Mouse (Mus musculus) ovary, postnatal 10 days (tissue): ENCODE measurements around the gene Cox20.
"Not testable (repeated sequence)": the region's sequence is repeated elsewhere in the genome, so short reads cannot be mapped to it uniquely, and the experiment has no call there.

Experiments
- DNase-seq: peaks from one replicate; pipeline ENCODE4 v3.0.0; 2022; ENCODE audit warnings: low spot score

Gene Cox20

GRCm38 (mm10) chr1:178320723-178321590 lies 2.0 kb downstream of the Cox20 start:
- no peak for DNase-seq

GRCm38 (mm10) chr1:178321730-178322357 lies 2.9 kb downstream of the Cox20 start:
- DNase-seq = no peak

GRCm38 (mm10) chr1:178323235-178323634 lies 4.3 kb downstream of the Cox20 start:
- DNase-seq = no peak

- no peak for DNase-seq
These were observed 5.6 kb downstream of the Cox20 start for GRCm38 (mm10) chr1:178324568-178324967.

GRCm38 (mm10) chr1:178326357-178326756 lies 7.4 kb downstream of the Cox20 start:
- no peak for DNase-seq

GRCm38 (mm10) chr1:178326950-178327349 lies 8.0 kb downstream of the Cox20 start:
- DNase-seq = no peak

- no peak for DNase-seq
These were observed 10.1 kb downstream of the Cox20 start for GRCm38 (mm10) chr1:178329017-178329416.

- no peak for DNase-seq
These were observed 11.0 kb downstream of the Cox20 start for GRCm38 (mm10) chr1:178329946-178330345.

GRCm38 (mm10) chr1:178335860-178336261 lies 16.9 kb downstream of the Cox20 start:
- no peak for DNase-seq

- peak; percentile 74 for DNase-seq
These were observed 17.4 kb downstream of the Cox20 start for GRCm38 (mm10) chr1:178336289-178336775.

GRCm38 (mm10) chr1:178336777-178337481 lies 18.0 kb downstream of the Cox20 start:
- DNase-seq = peak; percentile 26

GRCm38 (mm10) chr1:178337551-178338317 lies 18.8 kb downstream of the Cox20 start, which contains the start of gene Hnrnpu:
Hnrnpu (minus strand) TSS chr1:178337797.
- DNase-seq = peak; percentile 94

- DNase-seq = peak; percentile 24
These were observed 19.4 kb downstream of the Cox20 start for GRCm38 (mm10) chr1:178338318-178338641.

GRCm38 (mm10) chr1:178340213-178340612 lies 21.3 kb downstream of the Cox20 start:
- no peak for DNase-seq

- no peak for DNase-seq
These were observed 22.5 kb downstream of the Cox20 start for GRCm38 (mm10) chr1:178341435-178341834.

GRCm38 (mm10) chr1:178342063-178342462 lies 23.1 kb downstream of the Cox20 start:
- DNase-seq = no peak

GRCm38 (mm10) chr1:178342612-178343011 lies 23.7 kb downstream of the Cox20 start:
- DNase-seq = no peak

GRCm38 (mm10) chr1:178344071-178344805 lies 25.3 kb downstream of the Cox20 start:
- not testable (repeated sequence) for DNase-seq

GRCm38 (mm10) chr1:178350792-178351191 lies 31.9 kb downstream of the Cox20 start:
- DNase-seq = no peak

- DNase-seq = no peak
These were observed 32.7 kb downstream of the Cox20 start for GRCm38 (mm10) chr1:178351643-178352042.

GRCm38 (mm10) chr1:178354576-178354975 lies 35.6 kb downstream of the Cox20 start:
- no peak for DNase-seq
